Mouse (Mus musculus): ENCODE data around the gene Zfp286.

Gene Zfp286

DNA sequence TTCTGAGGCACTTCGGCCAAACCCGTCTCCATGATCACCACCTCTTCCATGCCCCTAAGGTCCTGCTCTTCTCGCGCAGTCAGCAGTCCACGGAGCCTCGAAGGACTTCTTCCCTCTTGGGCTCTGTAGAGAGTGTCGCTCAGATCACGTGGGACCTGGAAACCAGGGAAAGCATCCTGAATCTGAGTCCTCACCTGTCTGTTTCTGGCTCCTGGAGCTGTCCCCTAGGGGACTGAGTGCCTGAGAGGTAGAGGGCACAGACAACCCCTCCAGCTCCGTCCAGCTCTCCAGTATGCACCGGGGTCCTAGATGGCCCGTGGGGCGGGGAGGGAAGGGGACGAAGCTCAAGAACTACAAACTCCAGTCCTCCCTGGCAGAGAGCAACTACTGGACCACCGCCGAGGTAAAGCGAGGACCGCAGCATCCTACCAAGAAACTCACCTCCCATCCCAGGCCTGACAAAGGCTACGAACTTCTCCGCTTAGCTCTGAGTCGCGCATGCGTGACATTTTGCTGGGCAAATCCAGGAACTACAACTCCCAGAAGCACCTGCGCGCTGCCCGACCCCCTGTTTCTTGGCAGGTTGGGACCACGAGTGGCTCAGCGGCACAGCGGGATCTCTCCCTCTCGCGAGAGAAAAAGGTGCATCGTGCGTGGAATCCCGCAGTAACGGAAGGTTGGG is at the start of gene Zfp286:
TSS of gene Zfp286 (minus strand) at position 528 of the 682 bp plus-strand sequence.
- DNase-seq, result peak; percentile 89

DNA sequence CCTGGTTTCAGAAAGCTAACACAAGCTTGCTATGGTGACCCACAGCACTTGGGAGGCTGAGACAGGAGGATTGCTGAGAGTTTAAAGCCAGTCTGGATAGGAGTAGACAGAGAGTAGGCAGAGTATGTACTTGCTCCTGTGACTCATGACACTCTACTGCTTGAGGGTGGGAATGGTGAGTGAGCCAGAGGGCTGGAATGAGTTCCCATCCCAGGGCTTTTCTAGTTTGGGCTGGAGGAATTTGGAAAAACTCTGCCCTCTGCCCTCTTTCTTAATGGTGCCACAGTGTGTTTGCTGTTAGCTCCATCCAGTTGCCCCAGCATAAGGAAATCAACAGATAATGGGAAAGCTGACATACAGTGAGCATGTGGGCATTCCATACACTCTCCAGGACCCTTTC is 42.6 kb upstream of the Zfp286 start:
- DNase-seq, result no peak

DNA sequence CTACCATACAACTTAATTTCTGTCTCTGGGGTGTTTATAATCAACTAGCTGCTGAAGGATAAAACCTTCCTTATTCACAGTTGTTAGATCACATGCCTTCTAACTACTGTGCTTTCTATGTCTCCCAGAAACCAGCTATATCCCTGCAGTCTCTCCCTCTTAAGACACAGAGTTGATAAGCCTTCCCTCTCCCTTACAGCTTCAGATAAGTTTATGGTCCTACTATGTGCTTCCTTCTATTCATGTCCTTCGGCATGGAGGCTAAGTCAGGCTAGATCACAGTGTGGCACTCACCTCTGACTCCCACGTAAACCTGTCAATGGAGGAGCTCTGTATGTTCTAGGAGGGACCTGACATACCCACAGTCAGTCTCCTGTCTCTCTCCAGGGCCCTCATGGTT is 41.1 kb upstream of the Zfp286 start:
- DNase-seq, result no peak

DNA sequence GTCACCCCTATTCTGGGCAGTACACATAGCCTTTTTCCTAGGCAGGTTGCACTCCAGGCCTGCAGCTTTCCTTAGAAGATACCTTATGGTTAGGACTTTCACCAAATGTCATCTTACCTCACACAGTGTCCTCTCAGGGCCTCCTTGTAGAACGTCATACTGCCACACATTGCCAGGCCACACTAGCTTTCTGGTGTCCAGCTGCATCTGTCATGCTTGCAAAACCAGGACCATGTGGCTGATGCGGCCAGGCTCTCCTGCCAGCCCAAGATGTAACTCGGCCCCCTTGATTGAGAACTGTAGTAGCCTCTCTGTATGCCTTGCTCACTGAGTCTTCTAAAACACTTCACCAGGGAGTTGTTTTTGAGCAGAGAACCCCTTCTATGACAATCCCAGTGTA is 38.6 kb upstream of the Zfp286 start:
- no peak for DNase-seq

DNA sequence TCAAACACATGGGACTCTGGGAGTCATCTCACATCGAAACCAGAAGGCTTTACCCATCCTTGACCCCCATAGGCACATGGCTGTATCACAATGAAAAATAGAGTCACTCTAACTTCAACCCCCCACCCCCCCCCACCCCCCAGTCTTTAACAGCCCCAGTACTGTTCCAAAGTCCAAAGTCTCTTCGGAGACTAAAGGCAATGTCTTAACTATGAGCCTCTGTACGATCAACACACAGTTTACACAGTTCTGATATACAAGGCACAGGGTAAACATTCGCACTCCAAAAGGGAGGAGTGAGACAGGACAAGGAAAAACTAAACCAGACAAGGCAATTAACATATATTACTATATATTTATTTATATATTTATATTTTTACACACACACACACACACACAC is 37.9 kb upstream of the Zfp286 start:
- no peak for DNase-seq

DNA sequence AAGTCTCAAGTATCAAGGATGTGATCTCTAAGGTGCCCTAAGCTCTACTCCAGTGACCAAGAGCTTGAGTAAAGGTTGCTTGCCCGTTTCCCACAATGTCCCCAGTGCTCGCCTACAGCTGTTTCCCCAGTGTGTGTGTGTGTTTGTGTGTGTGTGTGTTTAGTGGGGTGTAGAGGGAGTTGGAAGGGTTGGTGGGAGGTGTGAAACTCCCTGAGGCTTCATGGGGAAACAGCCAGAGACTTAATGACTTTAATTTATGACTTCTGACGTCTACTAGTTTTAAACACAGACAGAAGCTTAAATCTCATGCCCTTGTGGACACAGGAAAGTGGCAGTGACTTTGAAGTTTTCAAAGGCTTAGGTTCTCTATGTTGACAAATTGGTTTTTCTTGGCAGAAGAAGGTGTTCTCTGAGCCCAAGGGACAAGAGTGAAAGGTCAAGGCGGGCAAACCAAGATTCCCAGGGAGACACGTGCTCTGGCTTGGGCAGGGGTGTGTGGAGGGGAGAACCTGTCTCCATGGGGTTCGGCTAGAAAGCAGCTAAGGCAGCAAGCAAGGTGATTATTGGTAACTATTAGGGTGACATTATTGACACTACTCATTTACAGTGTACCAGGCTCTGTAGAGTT is 37.0 kb upstream of the Zfp286 start:
- DNase-seq, result peak; percentile 70

DNA sequence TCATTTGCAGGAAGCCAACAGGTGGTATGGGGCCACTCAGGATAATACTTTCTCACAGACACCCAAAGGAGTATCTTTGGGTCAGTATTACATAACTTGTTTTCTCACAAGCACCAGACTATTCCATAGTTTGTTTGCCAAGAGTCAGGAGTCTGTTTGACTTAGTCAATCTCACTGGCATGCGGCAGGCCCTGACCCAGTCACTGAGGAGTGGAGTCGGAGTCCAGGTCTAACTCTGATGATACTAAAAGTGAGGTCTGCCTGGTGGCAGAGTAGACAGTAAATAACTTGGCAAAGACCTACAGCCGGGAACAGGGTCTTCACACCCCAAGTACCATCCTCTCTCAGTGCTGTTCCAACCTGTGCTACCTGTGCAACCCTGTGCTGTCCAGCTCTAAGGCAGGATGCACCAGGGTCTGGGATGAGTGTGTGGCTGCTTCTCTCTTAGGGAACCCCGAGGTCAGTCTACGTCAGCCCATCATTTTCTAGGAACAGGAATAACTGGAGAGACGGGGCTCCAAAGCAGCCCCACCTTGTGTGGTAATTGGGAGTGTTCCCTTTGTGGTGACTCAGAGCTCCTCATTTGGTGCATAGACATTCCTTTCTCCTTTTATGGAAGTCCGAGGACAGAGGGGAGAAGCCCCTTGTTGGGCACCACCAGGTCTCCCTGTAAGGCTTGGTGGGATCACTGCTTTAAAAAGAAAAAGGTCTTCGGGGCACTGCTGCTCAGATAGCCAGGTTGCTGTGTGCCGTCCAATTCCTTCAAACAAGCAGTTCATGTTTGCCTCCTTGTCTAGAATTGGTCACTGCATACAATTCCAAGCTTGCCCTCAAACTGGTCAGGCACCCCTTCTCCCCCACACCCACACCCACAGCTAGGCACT is 36.2 kb upstream of the Zfp286 start:
- no peak for DNase-seq

DNA sequence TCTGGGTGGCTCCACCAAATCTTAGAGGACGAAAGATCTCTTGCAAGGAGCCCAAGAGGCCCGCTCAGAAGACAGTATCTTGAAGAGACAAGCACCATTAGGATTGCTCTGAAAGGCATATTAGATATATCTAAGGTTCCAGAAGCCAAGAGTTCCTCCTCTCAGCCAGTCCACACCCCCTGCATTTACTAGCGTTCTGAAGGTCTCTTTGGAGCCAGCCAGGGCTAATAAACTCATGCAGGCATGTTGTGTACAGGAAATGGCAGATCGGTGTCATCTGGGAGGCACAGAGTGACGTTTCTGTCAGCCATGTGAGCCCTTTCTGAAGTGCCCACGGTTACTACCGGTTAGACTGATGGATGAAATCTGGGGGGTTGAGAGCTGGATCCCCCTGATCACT is 34.9 kb upstream of the Zfp286 start:
- DNase-seq, result no peak

DNA sequence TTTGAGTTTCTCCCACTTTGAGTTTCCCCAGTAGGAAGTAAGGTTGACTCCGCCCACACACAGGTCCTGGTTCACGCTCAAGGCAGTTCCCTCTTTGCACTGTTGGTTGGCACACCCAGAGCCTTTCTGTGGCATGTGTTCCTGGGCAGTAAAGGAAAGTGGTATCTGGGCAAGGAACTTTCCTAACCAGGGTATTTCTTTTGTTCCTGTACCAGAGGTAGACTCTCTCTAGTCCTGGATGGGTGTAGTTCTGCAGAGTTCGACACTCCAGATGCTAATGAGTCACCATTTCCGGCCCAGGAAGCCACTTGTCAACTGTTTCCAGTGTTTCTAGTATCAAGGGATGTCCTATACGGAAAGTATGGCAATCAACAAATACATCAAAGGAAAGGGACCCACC is 32.6 kb upstream of the Zfp286 start:
- DNase-seq, result peak; percentile 68

DNA sequence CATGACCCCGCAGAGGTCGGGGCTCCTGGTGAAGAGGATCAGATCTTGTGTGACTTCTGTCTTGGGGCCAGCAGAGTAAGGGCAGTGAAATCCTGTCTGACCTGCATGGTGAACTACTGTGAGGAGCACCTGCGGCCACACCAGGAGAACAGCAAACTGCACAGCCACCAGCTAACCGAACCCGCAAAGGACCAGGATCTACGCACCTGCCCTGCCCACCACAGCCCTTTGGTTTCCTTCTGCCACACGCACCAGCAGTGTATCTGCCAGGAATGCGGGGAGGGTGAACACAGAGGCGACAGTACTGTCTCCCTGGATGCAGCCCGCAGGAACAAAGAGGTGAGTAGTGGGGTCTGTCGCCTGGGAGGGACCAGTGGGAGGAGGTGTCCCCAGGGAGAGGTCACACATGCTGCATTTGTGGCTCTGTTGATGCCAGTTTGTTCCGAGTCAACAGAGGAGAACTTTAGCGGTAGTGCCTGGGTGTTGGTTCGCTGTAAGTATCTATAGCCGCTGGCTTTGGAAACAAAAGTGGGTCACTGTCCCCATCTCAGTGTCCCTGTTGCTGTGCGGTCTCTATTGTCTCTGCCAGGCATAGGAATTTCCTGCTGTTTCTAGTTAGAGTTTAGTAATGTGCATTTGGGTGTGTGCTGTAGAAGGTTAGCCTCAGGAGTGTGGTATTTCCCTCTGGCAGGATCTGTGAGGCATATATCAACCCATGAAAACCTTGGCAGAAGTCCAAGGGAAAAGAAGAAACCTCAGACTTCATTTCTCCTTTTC is 31.6 kb upstream of the Zfp286 start:
- peak; percentile 45 for DNase-seq

DNA sequence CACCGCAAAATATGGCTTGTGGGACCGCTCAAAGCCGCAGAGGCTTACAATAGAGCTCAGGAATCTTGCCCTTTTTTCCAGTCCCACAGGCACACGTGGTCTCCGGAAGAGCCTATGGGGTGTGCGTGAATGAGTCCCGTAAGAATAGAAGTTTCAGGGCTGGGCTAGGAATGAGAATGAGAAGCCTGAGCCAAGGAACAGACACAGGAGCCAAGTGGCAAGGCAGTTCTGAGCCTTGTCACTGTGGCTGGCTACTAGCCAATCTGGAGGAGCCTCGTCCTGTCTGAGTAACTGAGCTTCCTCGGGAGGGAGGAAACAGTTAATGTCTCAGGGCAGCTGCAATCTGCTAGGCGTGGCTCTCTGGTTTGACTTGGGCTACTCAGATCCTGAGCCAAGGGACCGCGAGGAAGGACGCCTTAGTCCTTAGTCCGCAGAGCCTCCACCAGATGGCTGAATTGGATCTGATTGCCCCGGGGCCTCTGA is 30.8 kb upstream of the Zfp286 start, which contains the start of gene Trim16:
TSS of gene Trim16 (plus strand) at position 173 of the 483 bp plus-strand sequence.
- DNase-seq, result peak; percentile 84

DNA sequence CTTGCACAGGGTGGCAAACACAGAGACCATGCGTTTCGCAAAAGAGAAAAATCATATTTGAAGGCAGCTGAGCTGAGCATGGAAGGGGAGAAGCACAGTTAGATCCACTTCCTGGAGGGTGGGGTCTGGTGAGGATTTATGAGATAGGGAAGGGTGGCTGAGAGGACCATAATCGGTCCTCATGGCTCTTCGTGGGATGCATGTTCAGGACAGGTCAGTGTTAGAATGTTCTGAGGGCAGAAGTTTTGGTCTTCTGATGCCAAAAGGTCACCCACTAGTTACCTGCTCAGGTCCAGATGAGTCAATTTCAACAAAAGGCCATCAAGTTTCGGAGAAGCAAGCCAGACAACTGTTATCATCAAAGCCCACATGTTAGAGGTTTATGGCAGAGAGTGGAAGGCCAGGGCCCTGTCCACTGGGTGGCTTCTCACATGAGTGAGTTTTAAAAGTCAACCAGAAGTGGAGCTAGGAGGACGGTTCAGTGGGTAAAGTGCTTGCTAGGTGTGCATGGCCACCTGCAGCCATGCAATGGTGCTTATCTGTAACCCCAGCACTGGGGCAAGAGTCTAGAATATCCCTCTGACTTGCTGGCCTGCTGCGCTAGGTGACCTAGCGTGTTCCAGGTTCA is 29.9 kb upstream of the Zfp286 start:
- no peak for DNase-seq

DNA sequence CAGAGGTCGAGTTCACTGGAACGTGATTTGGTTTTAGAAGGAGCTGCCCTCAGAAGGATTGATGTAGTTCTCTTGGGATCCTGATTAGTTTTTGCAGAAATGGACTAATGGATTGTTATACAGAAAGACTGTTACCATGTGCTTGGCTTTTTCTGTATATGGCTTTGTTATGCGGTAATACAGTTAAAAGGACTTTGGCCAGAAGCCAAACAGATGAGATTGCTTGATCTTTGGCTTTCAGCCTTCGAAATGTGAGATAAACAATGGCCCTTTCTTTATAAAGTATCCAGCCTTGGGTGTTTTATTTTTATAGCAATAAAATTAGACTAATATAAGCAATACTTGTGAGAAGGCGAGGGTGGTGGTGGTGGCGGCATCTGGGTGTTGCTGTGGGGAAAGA is 27.3 kb upstream of the Zfp286 start:
- DNase-seq, result no peak

DNA sequence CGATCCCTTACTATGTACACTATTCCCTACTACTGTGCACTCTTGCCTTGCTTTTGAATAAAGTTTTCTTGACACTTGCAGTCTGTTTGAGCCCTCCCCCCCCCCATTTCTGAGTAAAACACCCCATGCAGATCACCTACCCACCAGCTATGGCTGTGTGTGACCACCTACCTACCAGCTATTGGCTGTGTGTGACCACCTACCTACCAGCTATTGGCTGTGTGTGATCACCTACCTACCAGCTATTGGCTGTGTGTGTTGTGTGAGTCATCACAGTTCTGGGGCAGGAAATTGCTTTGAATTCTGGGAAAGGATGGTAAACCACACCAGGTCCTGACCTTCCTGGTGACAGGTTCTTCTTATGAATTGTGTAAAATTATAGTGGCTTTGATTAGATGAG is 26.2 kb upstream of the Zfp286 start:
- no peak for DNase-seq

DNA sequence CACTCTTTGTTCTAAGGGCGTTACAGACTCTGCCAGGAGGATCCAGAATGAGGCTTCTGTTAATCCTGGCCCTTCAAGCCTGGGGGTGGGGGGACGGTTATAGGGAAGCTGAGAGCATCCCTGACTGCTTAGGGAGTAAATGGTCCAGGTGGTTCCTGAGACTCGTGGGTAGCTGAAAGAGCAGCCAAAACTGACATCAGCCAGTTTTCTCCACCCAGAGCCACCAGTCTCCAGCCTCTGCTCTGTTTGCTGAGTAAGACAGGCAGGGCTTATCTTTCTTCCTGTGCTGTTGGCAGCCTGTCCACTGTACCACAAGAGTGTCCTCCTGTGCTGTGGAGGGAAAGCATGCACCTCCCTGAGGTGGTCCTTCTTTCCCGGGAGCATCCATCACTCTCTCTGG is 25.4 kb upstream of the Zfp286 start:
- DNase-seq, result no peak

DNA sequence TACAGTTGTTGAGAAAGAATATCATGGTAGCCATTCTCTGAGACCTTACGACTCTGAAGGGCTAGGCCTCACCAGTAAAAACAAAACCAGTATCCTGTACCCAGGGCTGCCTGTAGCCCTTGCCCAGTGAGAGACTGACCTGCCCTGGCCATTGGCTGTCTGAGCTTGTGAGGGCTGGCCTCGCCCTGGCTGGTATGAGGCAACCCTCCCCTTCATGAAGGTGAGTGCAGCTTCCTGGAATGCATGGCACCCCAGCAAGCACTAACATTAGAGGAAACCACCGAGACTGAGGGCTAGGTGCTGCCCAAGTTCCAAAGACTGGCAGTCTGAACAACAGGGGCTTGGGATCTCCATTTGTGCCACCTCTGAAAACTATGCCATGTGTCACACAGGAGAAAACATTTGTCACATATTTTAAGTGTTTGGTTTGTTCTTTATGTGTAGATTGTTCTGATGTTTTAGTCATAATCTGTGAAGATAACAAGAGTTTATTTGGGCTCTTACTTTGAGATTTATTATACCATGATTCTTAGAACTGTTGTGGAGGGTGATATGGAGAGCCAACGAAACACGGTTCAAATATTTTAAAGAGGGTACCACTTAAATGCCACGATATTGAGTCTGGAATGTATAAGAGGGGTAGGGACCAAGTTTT is 24.8 kb upstream of the Zfp286 start:
- DNase-seq, result peak; percentile 47

DNA sequence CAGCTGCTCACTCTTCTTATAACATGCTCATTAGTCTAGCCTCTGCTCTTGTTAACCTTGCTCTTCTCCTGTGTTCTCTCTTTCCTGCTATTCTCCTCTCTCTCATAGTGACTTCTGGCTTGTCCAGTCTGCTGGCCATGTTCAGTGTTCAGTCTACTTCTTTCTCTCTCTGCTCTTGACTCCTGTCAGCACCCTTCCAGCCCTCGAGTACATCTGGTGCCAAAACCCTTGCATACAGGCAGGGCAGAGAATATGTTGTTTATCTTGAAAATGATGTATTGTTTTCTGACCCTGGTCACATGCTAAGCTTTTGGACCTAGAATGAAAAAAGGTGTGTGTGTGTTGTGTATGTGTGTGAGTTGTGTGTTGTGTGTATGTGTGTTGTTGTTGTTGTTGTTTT is 24.2 kb upstream of the Zfp286 start:
- no peak for DNase-seq

DNA sequence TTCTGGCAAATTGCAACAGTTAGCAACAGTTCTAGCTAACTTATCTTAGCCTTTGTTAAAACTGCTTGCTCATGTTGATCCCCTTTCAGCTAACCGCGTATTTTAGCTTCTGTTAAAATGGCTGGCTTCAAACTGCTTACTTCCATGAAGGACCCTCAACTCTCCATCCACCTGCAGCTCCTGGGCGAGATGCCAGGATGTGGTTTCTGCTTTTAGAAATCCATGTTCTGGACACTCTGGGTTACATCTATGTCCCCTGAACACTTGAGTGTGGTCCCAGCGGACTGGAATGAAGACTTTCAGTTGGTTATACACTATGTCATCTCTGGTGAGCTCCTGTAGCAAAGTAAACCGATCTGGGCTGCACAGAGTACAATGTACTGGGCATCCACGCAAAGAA is 23.0 kb upstream of the Zfp286 start:
- no peak for DNase-seq

DNA sequence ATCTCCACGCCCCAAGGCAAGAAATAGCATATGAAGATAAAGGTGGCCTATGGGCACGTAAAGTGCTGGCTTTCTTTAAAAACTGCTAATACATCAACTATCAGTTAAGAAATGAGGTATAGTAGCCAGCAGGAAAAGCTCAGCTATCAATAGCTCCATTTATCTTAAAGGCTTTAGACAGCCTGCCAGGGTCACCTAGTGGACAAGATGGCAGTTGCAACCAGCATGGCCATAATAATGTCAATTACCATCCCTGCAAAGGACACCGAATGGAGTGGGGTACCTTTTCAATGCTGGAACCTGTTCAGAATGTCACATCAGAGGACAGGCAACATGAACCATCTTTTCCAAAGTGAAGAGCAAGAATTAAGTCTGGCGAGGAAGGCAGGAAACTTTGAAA is 19.9 kb upstream of the Zfp286 start:
- no peak for DNase-seq

DNA sequence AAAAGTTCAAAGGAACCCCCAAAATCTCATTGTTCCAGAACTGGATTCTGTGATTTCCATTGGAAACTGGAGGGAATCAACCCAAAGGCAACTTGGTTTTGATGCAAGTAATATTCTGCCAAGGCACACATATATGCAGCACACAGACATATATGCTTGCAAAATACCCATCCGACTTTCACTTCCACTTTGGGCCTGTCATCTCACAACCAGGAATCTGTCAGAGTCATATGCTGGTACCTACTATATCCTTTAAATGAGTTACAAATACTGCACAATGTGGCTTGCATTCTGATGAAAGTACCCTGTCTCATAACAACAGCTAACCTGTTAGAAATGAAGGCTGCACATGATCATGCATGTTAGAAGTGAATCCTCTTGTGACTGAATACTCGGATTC is 18.7 kb upstream of the Zfp286 start:
- no peak for DNase-seq

DNA sequence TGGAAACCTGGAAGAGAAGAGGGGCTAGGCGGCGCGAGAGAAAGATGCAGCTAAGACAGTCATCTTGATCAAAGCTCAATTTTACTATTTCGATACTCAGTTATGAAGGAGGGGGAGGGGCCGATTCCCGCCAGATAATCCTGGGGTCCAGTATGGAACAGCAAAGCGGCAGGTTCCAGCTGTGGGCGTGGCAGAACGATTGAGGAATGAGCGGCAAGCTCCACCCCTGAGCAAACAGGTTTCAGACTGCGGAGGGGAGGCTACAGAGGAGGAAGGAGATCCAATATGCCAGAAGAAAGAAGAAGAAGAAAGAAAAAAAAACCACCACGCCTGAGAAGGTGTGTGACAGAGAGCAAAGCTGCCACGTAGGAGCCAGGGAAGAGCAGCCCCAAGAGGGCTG is 14.9 kb upstream of the Zfp286 start:
- no peak for DNase-seq

DNA sequence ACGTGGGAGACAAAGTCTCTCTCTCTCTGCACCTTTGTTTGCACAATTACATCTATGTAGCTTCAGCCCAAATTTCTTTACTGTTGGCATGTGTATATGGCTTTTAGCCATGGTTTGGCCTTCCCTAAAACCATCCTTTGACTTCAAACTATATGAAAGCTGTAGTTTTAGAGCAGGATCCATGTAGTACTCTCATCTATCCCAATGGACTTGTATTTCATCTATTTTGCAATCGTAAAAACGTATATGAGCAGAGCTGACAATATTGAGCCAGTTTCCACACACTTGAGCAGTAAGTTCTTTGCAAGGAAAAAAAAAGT is 315 bp upstream of the Zfp286 start:
- DNase-seq, result no peak

All from kidney, postnatal 14 days (tissue).